In the genomic region with DNA sequence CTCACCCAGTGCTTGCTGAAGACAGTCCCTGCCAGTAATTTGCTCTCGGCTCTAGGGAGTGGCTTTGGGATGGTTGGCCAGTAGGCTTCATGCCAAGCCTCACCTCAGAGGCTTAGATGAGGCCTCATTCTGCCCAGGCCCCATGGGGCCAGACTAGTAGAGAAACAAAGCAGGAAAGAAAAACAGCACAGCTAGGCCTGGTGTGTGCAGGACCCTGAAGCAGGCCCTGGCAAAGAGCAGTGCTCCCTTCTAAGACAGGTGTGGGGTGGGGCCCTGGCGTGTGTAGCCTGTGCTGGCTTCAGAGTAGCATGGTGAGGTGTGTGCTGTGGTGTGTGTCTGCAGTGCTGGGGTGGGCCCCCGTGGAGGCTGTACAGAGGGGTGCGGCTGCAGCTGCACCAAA, we compare ENCODE assay signal across 7 mouse cellular contexts. TPM values are rescaled to one million over a fixed set of nuclear protein-coding genes. Genes with fewer than 3 reads are reported as not detected.
DNase-seq lines count a peak whose midpoint lies in the region; ATAC-seq lines count a peak whose summit lies in the region.

No protein-coding gene starts in this region.

- 0 out of 2 replicates have a peak, but pooled peaks have one; percentile 37 for ATAC-seq in forebrain, embryonic 13.5 days
- ATAC-seq in limb, embryonic 13.5 days (ENCODE audit: low FRiP score, low read depth): 0 out of 2 replicates have a peak, but pooled peaks have one; percentile 26
- peak; percentile 77 for ATAC-seq in stomach, embryonic 16.5 days (ENCODE audit: insufficient read depth, low FRiP score)

- H3K4me3 ChIP-seq in forebrain, embryonic 13.5 days: no peak overlapping the region
- no peak overlapping the region for H3K4me3 ChIP-seq in limb, embryonic 13.5 days
- H3K4me3 ChIP-seq in stomach, embryonic 16.5 days (replicated peaks; ENCODE audit: low read length): no peak overlapping the region

- H3K9me3 ChIP-seq in forebrain, embryonic 13.5 days (replicated peaks): no peaks in the 10 kb centered on the region
- H3K9me3 ChIP-seq in limb, embryonic 13.5 days: no peaks in the 10 kb centered on the region
- H3K9me3 ChIP-seq in stomach, embryonic 16.5 days (replicated peaks; ENCODE audit: control insufficient read depth, low read length): no peaks in the 10 kb centered on the region

- peak overlapping the region; percentile 14; the same call in 1 of the 2 replicates for H3K9ac ChIP-seq in forebrain, embryonic 13.5 days
- H3K9ac ChIP-seq in limb, embryonic 13.5 days: peak overlapping the region; percentile 40; the same call in 1 of the 2 replicates
- H3K9ac ChIP-seq in stomach, embryonic 16.5 days (ENCODE audit: low read length): peak overlapping the region; percentile 41

- peak overlapping the region; percentile 65 for H3K27ac ChIP-seq in forebrain, embryonic 13.5 days
- 0 out of 2 replicates have a peak overlapping the region, but pooled peaks have one; percentile 33 for H3K27ac ChIP-seq in limb, embryonic 13.5 days
- H3K27ac ChIP-seq in stomach, embryonic 16.5 days (ENCODE audit: low read length): peak overlapping the region; percentile 84

- intact Hi-C loops in left cerebral cortex, postnatal 36 days (cut with DNase I): no loop called here

- DNase-seq in spleen, postnatal 36 days (ENCODE audit: low spot score in 2 of 2): peak; percentile 51 to 65
- DNase-seq in spleen, adult 18-20 months: no peak
- no peak for DNase-seq in left cerebral cortex, postnatal 36 days (ENCODE audit: low spot score in 2 of 2)
- no peak for DNase-seq in right cerebral cortex, postnatal 10 days (ENCODE audit: low spot score in 2 of 2)

- 54% methylated on average over 4 of the region's 4 CpGs for WGBS in forebrain, embryonic 13.5 days
- 57% methylated on average over 4 of the region's 4 CpGs for WGBS in limb, embryonic 13.5 days
- 43% methylated on average over 4 of the region's 4 CpGs for WGBS in stomach, embryonic 16.5 days

- no peak overlapping the region for H3K4me2 ChIP-seq in forebrain, embryonic 13.5 days
- H3K4me2 ChIP-seq in limb, embryonic 13.5 days (replicated peaks): no peak overlapping the region
- peak overlapping the region; percentile 22; the same call in 1 of the 2 replicates for H3K4me2 ChIP-seq in stomach, embryonic 16.5 days (ENCODE audit: low read depth, low read length)

- H3K36me3 ChIP-seq in forebrain, embryonic 13.5 days (ENCODE audit: poor library complexity, severe bottlenecking): peaks cover 33% of the 10 kb centered on the region
- H3K36me3 ChIP-seq in limb, embryonic 13.5 days: peaks cover 35% of the 10 kb centered on the region
- H3K36me3 ChIP-seq in stomach, embryonic 16.5 days (ENCODE audit: control insufficient read depth, insufficient read depth, low read length): peaks cover 15% of the 10 kb centered on the region

- peaks cover 34% of the 10 kb centered on the region for H3K4me1 ChIP-seq in forebrain, embryonic 13.5 days
- peaks cover 36% of the 10 kb centered on the region for H3K4me1 ChIP-seq in limb, embryonic 13.5 days
- H3K4me1 ChIP-seq in stomach, embryonic 16.5 days (ENCODE audit: control insufficient read depth, insufficient read depth, low read length): peaks cover 47% of the 10 kb centered on the region

- H3K27me3 ChIP-seq in forebrain, embryonic 13.5 days: no peaks in the 10 kb centered on the region
- no peaks in the 10 kb centered on the region for H3K27me3 ChIP-seq in limb, embryonic 13.5 days
- no peaks in the 10 kb centered on the region for H3K27me3 ChIP-seq in stomach, embryonic 16.5 days (ENCODE audit: control insufficient read depth, insufficient read depth, low read length)

RNA-seq across cellular contexts. Expression of gene Hs6st1, which starts 20.2 kb away (rescaled TPM):
- 5.2 and 5.4 TPM in 2 replicates for polyA plus RNA-seq in forebrain, embryonic 13.5 days (2015; fragmentation: Nextera tagmentation; extraction: Ambion mirVana)
- polyA plus RNA-seq in limb, embryonic 13.5 days (2015; fragmentation: Nextera tagmentation; extraction: Ambion mirVana): 5.0 and 5.7 TPM in 2 replicates
- 4.8 and 5.2 TPM in 2 replicates for polyA plus RNA-seq in stomach, embryonic 16.5 days (2015; fragmentation: Nextera tagmentation; extraction: Ambion mirVana)
- 10 to 100 TPM; 56.1 to 58.6 TPM for total RNA-seq in left cerebral cortex, postnatal 36 days (2021)

Comparison
In these comparisons a context has a peak if more than half of its experiments do, and no peak if none do; other contexts are left out.
1. DNase-seq: peak in spleen, postnatal 36 days (2 of 2); none in spleen, adult 18-20 months (0 of 2), left cerebral cortex, postnatal 36 days (0 of 2) and right cerebral cortex, postnatal 10 days (0 of 2).
2. ATAC-seq: peak in every context shown above with its lines; median percentile 77 in stomach, embryonic 16.5 days; 37 in forebrain, embryonic 13.5 days; 26 in limb, embryonic 13.5 days.
3. H3K27ac ChIP-seq: peak in every context shown above with its lines; median percentile 84 in stomach, embryonic 16.5 days; 65 in forebrain, embryonic 13.5 days; 33 in limb, embryonic 13.5 days.
4. Peak in every context shown above with its lines, with median percentiles within 50 percentile points of each other: H3K9ac ChIP-seq.